Mouse (Mus musculus): ENCODE measurements at regions not wholly inside any gene's neighbourhood (a gene's known extent, or its start where the extent isn't known, plus 50 kb on each side); places are given as distances from the start of the nearest gene placed in this dataset.

GRCm38 (mm10) chr15:69253698-69254097 is 2753.0 kb upstream of the Lrrc6 start:
- H3K27me3 ChIP-seq, result no peaks in the 10 kb centered on the region
- no peaks in the 10 kb centered on the region for H3K9me3 ChIP-seq
- ATAC-seq, result no peak
- H3K36me3 ChIP-seq, result no peaks in the 10 kb centered on the region
- no peaks in the 10 kb centered on the region for H3K4me1 ChIP-seq (replicated peaks)
- no peak overlapping the region for H3K4me2 ChIP-seq (replicated peaks)
- WGBS, result 98% methylated on average over 2 of the region's 2 CpGs
- H3K27ac ChIP-seq, result no peak overlapping the region
- no peak overlapping the region for H3K9ac ChIP-seq (replicated peaks)
- H3K4me3 ChIP-seq (replicated peaks), result no peak overlapping the region

GRCm38 (mm10) chr15:69252095-69252494 is 2751.4 kb upstream of the Lrrc6 start:
- no peaks in the 10 kb centered on the region for H3K36me3 ChIP-seq
- no peak overlapping the region for H3K27ac ChIP-seq
- H3K27me3 ChIP-seq, result no peaks in the 10 kb centered on the region
- ATAC-seq, result no peak
- no peak overlapping the region for H3K4me2 ChIP-seq (replicated peaks)
- no peak overlapping the region for H3K4me3 ChIP-seq (replicated peaks)
- H3K9ac ChIP-seq (replicated peaks), result no peak overlapping the region
- H3K4me1 ChIP-seq (replicated peaks), result no peaks in the 10 kb centered on the region
- 91% methylated on average over 3 of the region's 3 CpGs for WGBS
- H3K9me3 ChIP-seq, result no peaks in the 10 kb centered on the region

GRCm38 (mm10) chr15:69246190-69246966 is 2745.7 kb upstream of the Lrrc6 start:
- ATAC-seq, result no peak; the same call in 1 of the 2 replicates
- Histone ChIP-seq H3K27me3 (no peaks in the 10 kb centered on the region), H3K36me3 (no peaks in the 10 kb centered on the region), H3K4me1 (replicated peaks) (no peaks in the 10 kb centered on the region), H3K27ac (no peak overlapping the region), H3K4me2 (replicated peaks) (no peak overlapping the region), H3K9me3 (no peaks in the 10 kb centered on the region), H3K9ac (replicated peaks) (no peak overlapping the region), H3K4me3 (replicated peaks) (no peak overlapping the region)
- WGBS, result 46% methylated on average over 3 of the region's 3 CpGs

GRCm38 (mm10) chr15:69235271-69235670 is 2734.6 kb upstream of the Lrrc6 start:
- Histone ChIP-seq H3K36me3 (no peaks in the 10 kb centered on the region), H3K9ac (replicated peaks) (no peak overlapping the region), H3K9me3 (no peaks in the 10 kb centered on the region), H3K4me3 (replicated peaks) (no peak overlapping the region), H3K4me2 (replicated peaks) (no peak overlapping the region), H3K27ac (no peak overlapping the region), H3K27me3 (no peaks in the 10 kb centered on the region), H3K4me1 (replicated peaks) (no peaks in the 10 kb centered on the region)
- ATAC-seq, result no peak
- WGBS, result 76% methylated on average over 1 of the region's 1 CpGs

- Histone ChIP-seq H3K4me3 (replicated peaks) (no peak overlapping the region), H3K4me1 (replicated peaks) (no peaks in the 10 kb centered on the region), H3K36me3 (no peaks in the 10 kb centered on the region), H3K4me2 (replicated peaks) (no peak overlapping the region), H3K9ac (replicated peaks) (no peak overlapping the region), H3K27me3 (no peaks in the 10 kb centered on the region), H3K27ac (no peak overlapping the region), H3K9me3 (no peaks in the 10 kb centered on the region)
- no peak for ATAC-seq
- WGBS, result 67% methylated on average over 6 of the region's 6 CpGs
These were observed 2724.2 kb upstream of the Lrrc6 start for GRCm38 (mm10) chr15:69224619-69225587.

GRCm38 (mm10) chr15:69223411-69223810 is 2722.7 kb upstream of the Lrrc6 start:
- no peak for ATAC-seq

GRCm38 (mm10) chr15:69222391-69222790 is 2721.7 kb upstream of the Lrrc6 start:
- Histone ChIP-seq H3K36me3 (no peaks in the 10 kb centered on the region), H3K9ac (replicated peaks) (no peak overlapping the region), H3K4me1 (replicated peaks) (no peaks in the 10 kb centered on the region), H3K27me3 (no peaks in the 10 kb centered on the region), H3K27ac (no peak overlapping the region), H3K9me3 (no peaks in the 10 kb centered on the region), H3K4me2 (replicated peaks) (no peak overlapping the region), H3K4me3 (replicated peaks) (no peak overlapping the region)
- WGBS, result 93% methylated on average over 1 of the region's 1 CpGs
- ATAC-seq, result no peak

More at GRCm38 (mm10) chr15:69223411-69223810, 2722.7 kb upstream of the Lrrc6 start:
- Histone ChIP-seq H3K9me3 (no peaks in the 10 kb centered on the region), H3K4me2 (replicated peaks) (no peak overlapping the region), H3K27ac (no peak overlapping the region), H3K4me3 (replicated peaks) (no peak overlapping the region), H3K36me3 (no peaks in the 10 kb centered on the region), H3K4me1 (replicated peaks) (no peaks in the 10 kb centered on the region), H3K9ac (replicated peaks) (no peak overlapping the region), H3K27me3 (no peaks in the 10 kb centered on the region)
